Mouse (Mus musculus) ES-CJ7 (cell line): Measurements from ENCODE around the gene Mrgprh.

Source experiments
- DNase-seq: peaks from one replicate; pipeline ENCODE4 v3.0.0; 2011; ENCODE audit warnings: low read depth, low spot score

Gene Mrgprh

GRCm38 (mm10) chr17:12916588-12917380, 41.0 kb downstream of the Mrgprh start:
- DNase-seq: peak; percentile 72

- no peak for DNase-seq
Observed at GRCm38 (mm10) chr17:12921073-12921472, 45.2 kb downstream of the Mrgprh start.

GRCm38 (mm10) chr17:12925001-12925400, 49.2 kb downstream of the Mrgprh start:
- no peak for DNase-seq

- DNase-seq: no peak
Observed at GRCm38 (mm10) chr17:12925703-12926180, 49.9 kb downstream of the Mrgprh start.
